Comparison of ENCODE assay signal across 22 mouse cellular contexts in genomic region chr17:49047921-49048320, GRCm38 (mm10).
DNase-seq lines count a peak whose midpoint lies in the region; ATAC-seq and TF ChIP-seq lines count a peak whose summit lies in the region.
"Had no signal": no experiment of that assay in that cellular context is flagged by ENCODE, and none has a peak within 500 bp of the region (broad histone marks: within the 10 kb centered on the region; RNA-seq: fewer than 3 reads in every experiment).

No protein-coding gene starts in this region.

- no peak overlapping the region for H3K9ac ChIP-seq in kidney, embryonic 16.5 days (replicated peaks; ENCODE audit: low read length)
- no peak overlapping the region for H3K9ac ChIP-seq in forebrain, embryonic 14.5 days (ENCODE audit: low read length)
- H3K9ac ChIP-seq: midbrain, embryonic 13.5 days; neural tube, embryonic 13.5 days; stomach, embryonic 15.5 days had no signal

- no peaks in the 10 kb centered on the region for H3K36me3 ChIP-seq in kidney, adult 2 months (ENCODE audit: control insufficient read depth, insufficient read depth, low read length)
- no peaks in the 10 kb centered on the region for H3K36me3 ChIP-seq in kidney, embryonic 16.5 days (ENCODE audit: insufficient read depth, low read length)
- no peaks in the 10 kb centered on the region for H3K36me3 ChIP-seq in forebrain, embryonic 14.5 days (ENCODE audit: control insufficient read depth, insufficient read depth, low read length)
- H3K36me3 ChIP-seq: forebrain, embryonic 10.5 days; heart, embryonic 10.5 days; hindbrain, embryonic 10.5 days; midbrain, embryonic 13.5 days; neural tube, embryonic 13.5 days; stomach, embryonic 15.5 days had no signal

- DNase-seq in adrenal gland, adult (ENCODE audit: inconsistent age in 2 of 2, low spot score in 1 of 2), result peak; percentile 36 to 78
- DNase-seq in adrenal gland, postnatal 4 days (ENCODE audit: low spot score in 2 of 2), result no peak
- peak; percentile 46 for DNase-seq in kidney, adult 2 months
- DNase-seq in kidney, postnatal 25 days, result no peak
- peak; percentile 47 for DNase-seq in mesoderm, embryonic 11.5 days (ENCODE audit: low read depth, low spot score)
- no peak for DNase-seq in forebrain, embryonic 14.5 days (ENCODE audit: low spot score)
- no peak for DNase-seq in layer of hippocampus, adult 18-20 months (ENCODE audit: low spot score in 2 of 2)
- DNase-seq: cerebellum, adult 9-10 months; gastrocnemius, adult 2 months; layer of hippocampus, postnatal 36 days; liver; right cerebral cortex, postnatal 14 days; thymus, adult 18-20 months had no signal

- H3K9me3 ChIP-seq in kidney, embryonic 16.5 days (ENCODE audit: low read length), result no peaks in the 10 kb centered on the region
- no peaks in the 10 kb centered on the region for H3K9me3 ChIP-seq in forebrain, embryonic 14.5 days (replicated peaks; ENCODE audit: control insufficient read depth, low read length)
- H3K9me3 ChIP-seq: forebrain, embryonic 10.5 days; heart, embryonic 10.5 days; hindbrain, embryonic 10.5 days; midbrain, embryonic 13.5 days; neural tube, embryonic 13.5 days; stomach, embryonic 15.5 days had no signal

- no peak overlapping the region for H3K4me2 ChIP-seq in kidney, embryonic 16.5 days (replicated peaks; ENCODE audit: low read depth, low read length)
- H3K4me2 ChIP-seq in forebrain, embryonic 14.5 days (ENCODE audit: low read length), result no peak overlapping the region
- H3K4me2 ChIP-seq: midbrain, embryonic 13.5 days; neural tube, embryonic 13.5 days; stomach, embryonic 15.5 days had no signal

- H3K4me3 ChIP-seq in kidney, adult 2 months (ENCODE audit: insufficient read depth, low read depth, low read length), result no peak overlapping the region
- no peak overlapping the region for H3K4me3 ChIP-seq in kidney, embryonic 16.5 days (ENCODE audit: low read length)
- no peak overlapping the region for H3K4me3 ChIP-seq in forebrain, embryonic 14.5 days (ENCODE audit: low read depth, low read length)
- H3K4me3 ChIP-seq: forebrain, embryonic 10.5 days; gastrocnemius, adult 2 months; heart, embryonic 10.5 days; hindbrain, embryonic 10.5 days; midbrain, embryonic 13.5 days; neural tube, embryonic 13.5 days; stomach, embryonic 15.5 days had no signal

- no peak for TF ChIP-seq CTCF in kidney, adult 2 months (conservative IDR thresholded peaks at IDR 0.05; ENCODE audit: insufficient read depth, insufficient read length, low read depth, low read length)

- peak; percentile 44; the same call in 1 of the 2 replicates for ATAC-seq in kidney, embryonic 16.5 days (ENCODE audit: low FRiP score, low TSS enrichment)
- ATAC-seq in forebrain, embryonic 14.5 days, result no peak
- ATAC-seq: hindbrain, postnatal 0 days; lung, postnatal 0 days; midbrain, embryonic 13.5 days had no signal

- H3K27ac ChIP-seq in kidney, adult 2 months (ENCODE audit: insufficient read depth, low read depth, low read length), result peak overlapping the region; percentile 26; the same call in 1 of the 2 replicates
- peak overlapping the region; percentile 23; the same call in 1 of the 2 replicates for H3K27ac ChIP-seq in kidney, embryonic 16.5 days (ENCODE audit: low read length)
- no peak overlapping the region for H3K27ac ChIP-seq in forebrain, embryonic 14.5 days (ENCODE audit: low read depth, low read length)
- H3K27ac ChIP-seq: forebrain, embryonic 10.5 days; gastrocnemius, adult 2 months; heart, embryonic 10.5 days; hindbrain, embryonic 10.5 days; hindbrain, postnatal 0 days; midbrain, embryonic 13.5 days; neural tube, embryonic 13.5 days; stomach, embryonic 15.5 days had no signal

- no peaks in the 10 kb centered on the region; the same call in 1 of the 2 replicates for H3K4me1 ChIP-seq in kidney, adult 2 months (ENCODE audit: control insufficient read depth, insufficient read depth, low read length)
- H3K4me1 ChIP-seq in kidney, embryonic 16.5 days (ENCODE audit: insufficient read depth, low read length), result peaks cover 15% of the 10 kb centered on the region
- peaks cover 13% of the 10 kb centered on the region for H3K4me1 ChIP-seq in forebrain, embryonic 14.5 days (ENCODE audit: control insufficient read depth, insufficient read depth, low read length)

- no peak for TF ChIP-seq POLR2A in kidney, adult 2 months (IDR thresholded peaks at IDR 0.05; ENCODE audit: low read depth, low read length)

- 25% methylated on average over 4 of the region's 4 CpGs for WGBS in kidney, adult 2 months
- WGBS in kidney, embryonic 16.5 days, result 14% methylated on average over 4 of the region's 4 CpGs
- WGBS in forebrain, embryonic 14.5 days, result 83% methylated on average over 4 of the region's 4 CpGs

- H3K27me3 ChIP-seq in kidney, adult 2 months (replicated peaks; ENCODE audit: control insufficient read depth, insufficient read depth, low read length), result no peaks in the 10 kb centered on the region
- H3K27me3 ChIP-seq in kidney, embryonic 16.5 days (ENCODE audit: insufficient read depth, low read length), result no peaks in the 10 kb centered on the region
- H3K27me3 ChIP-seq in forebrain, embryonic 14.5 days (replicated peaks; ENCODE audit: control insufficient read depth, insufficient read depth, low read length), result no peaks in the 10 kb centered on the region
- H3K27me3 ChIP-seq: stomach, embryonic 15.5 days had no signal

Comparison
In these comparisons a context has a peak if more than half of its experiments do, and no peak if none do; other contexts are left out.
1. DNase-seq: peak in adrenal gland, adult (2 of 2), kidney, adult 2 months (single experiment) and mesoderm, embryonic 11.5 days (single experiment); none in adrenal gland, postnatal 4 days (0 of 2), kidney, postnatal 25 days (0 of 2), forebrain, embryonic 14.5 days (single experiment) and layer of hippocampus, adult 18-20 months (0 of 2).